Mouse (Mus musculus) G1E (cell line): ENCODE results near the gene A930017K11Rik.

Experiments used
- CTCF ChIP-seq: IDR thresholded peaks from 2 replicates; pipeline ENCODE4 v1.5.1; 2012; ENCODE audit warnings: low read depth, low read length, inconsistent platforms, mixed read lengths
- GATA1 ChIP-seq: IDR thresholded peaks from 2 replicates; pipeline ENCODE4 v1.6.1; 2012; ENCODE audit warnings: borderline replicate concordance, low read length, inconsistent platforms, mixed read lengths
- TAL1 ChIP-seq: conservative IDR thresholded peaks from 2 replicates; pipeline ENCODE4 v1.6.1; 2012; ENCODE audit warnings: low read depth, low read length, inconsistent platforms, mixed read lengths

DNA sequence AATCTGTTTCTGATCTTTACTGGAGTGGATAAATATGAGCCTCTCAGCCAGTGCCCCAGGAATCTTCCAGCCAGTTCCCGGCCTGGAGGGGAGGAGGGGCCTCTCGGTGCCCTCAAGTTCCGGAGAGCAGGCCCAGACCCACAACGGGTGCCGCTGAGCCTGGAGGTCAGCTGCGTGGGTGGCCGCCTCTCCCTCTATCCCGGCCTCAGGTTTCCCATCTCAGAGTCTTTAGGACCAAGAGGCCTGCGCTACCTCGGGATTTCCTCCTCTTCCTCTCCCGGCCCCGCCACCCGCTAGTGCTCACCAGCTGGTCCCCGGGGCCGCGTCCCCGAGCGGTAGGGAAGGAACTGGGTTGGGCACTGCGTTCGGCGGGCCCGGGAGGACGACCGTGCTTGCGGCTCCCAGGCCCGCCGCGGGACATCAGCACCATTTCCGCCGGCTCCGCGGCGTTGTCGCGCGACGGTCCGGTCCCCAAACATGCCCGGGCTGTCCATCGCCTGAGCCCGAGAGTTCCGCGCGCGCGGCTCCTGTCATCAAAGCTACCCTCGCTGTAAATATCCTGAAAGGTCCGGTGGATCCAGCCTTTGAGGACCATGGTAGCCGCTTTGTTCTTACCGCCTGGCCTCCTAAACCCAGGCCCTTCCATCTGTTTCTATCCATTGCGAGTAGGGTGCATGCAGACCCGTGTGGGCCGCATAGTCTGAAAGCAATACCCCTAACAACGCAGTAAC, 10.7 kb downstream of the A930017K11Rik start:
- TF ChIP-seq CTCF (no peak), TAL1 (no peak), GATA1 (no peak)
